Mouse (Mus musculus) heart, postnatal 0 days (tissue): ENCODE data around the gene Cnih3. TPM values are rescaled to one million over a fixed set of nuclear protein-coding genes. Genes with fewer than 3 reads are reported as not detected.

Source experiments
- ATAC-seq: fragments of 200-750 bp; cut with Nextera tagmentation; 2 replicates; pipeline ENCODE4 v1.8.0; 2017; ENCODE audit warnings: low read depth, moderate number of reproducible peaks, moderate library complexity; ENCODE audit not compliant: insufficient read depth
- DNase-seq: peaks from one replicate; pipeline ENCODE4 v3.0.0-alpha.2; 2016; ENCODE audit warnings: low spot score
- H3K27ac ChIP-seq: fragments of 300-500 bp; sonication (generic); 2 replicates; pipeline ENCODE4 v1.5.1; 2014; ENCODE audit warnings: low read depth, mild to moderate bottlenecking
- H3K27me3 ChIP-seq: fragments of 300-500 bp; sonication (generic); 2 replicates; pipeline ENCODE4 v1.6.1; 2014; ENCODE audit warnings: low read length, mixed read lengths; ENCODE audit not compliant: control insufficient read depth, insufficient read depth
- H3K36me3 ChIP-seq: fragments of 300-500 bp; sonication (generic); replicated peaks from 2 replicates; pipeline ENCODE4 v1.6.1; 2014; ENCODE audit warnings: low read length, mixed read lengths; ENCODE audit not compliant: control insufficient read depth, insufficient read depth
- H3K4me1 ChIP-seq: fragments of 300-500 bp; sonication (generic); 2 replicates; pipeline ENCODE4 v1.6.1; 2014; ENCODE audit warnings: antibody characterized with exemption; ENCODE audit not compliant: control insufficient read depth, insufficient read depth
- H3K4me2 ChIP-seq: fragments of 300-500 bp; sonication (generic); 2 replicates; pipeline ENCODE4 v1.6.1; 2014; ENCODE audit warnings: low read depth, mild to moderate bottlenecking, low read length, moderate library complexity
- H3K4me3 ChIP-seq: fragments of 300-500 bp; sonication (generic); 2 replicates; pipeline ENCODE4 v1.5.1; 2014; ENCODE audit warnings: low read depth, low read length
- H3K9ac ChIP-seq: fragments of 300-500 bp; sonication (generic); replicated peaks from 2 replicates; pipeline ENCODE4 v1.6.1; 2014; ENCODE audit warnings: low read depth, low read length, mixed read lengths
- H3K9me3 ChIP-seq: fragments of 300-500 bp; sonication (generic); replicated peaks from 2 replicates; pipeline ENCODE4 v1.6.1; 2016; ENCODE audit warnings: low read length; ENCODE audit not compliant: control insufficient read depth
- CTCF ChIP-seq: IDR thresholded peaks from 2 replicates; pipeline ENCODE4 v1.5.1; 2016; ENCODE audit warnings: antibody characterized with exemption, control low read depth, low read depth
- EP300 ChIP-seq: IDR thresholded peaks from 2 replicates; pipeline ENCODE4 v1.6.1; 2016; ENCODE audit warnings: antibody characterized with exemption, low read depth
- WGBS: fragments of 180-500 bp; shearing (Covaris S2); extraction: QIAGEN DNeasy Blood & Tissue Kit; methylation state at CpG from one replicate; pipeline ENCODE4 v1.1.7; 2014; 5-methylcytosine and 5-hydroxymethylcytosine counted together
- polyA plus RNA-seq: library from polyadenylated mRNA; unstranded; fragments of >200 nt; fragmentation: Nextera tagmentation; extraction: Ambion mirVana; gene quantifications from 2 replicates; pipeline ENCODE4 v1.2.1, GENCODE M21; 2015
- total RNA-seq: library from RNA; depleted of rRNA; stranded (reverse); fragments of >200 nt; gene quantifications from 2 replicates; pipeline ENCODE4 v1.2.3, GENCODE M21; 2014; ENCODE audit warnings: low replicate concordance; rRNA removed

Cnih3 gene
- total RNA-seq (not detected in 2 replicates), polyA plus RNA-seq (0.07 TPM in 1 of 2 replicates, not detected in the other)

GRCm38 (mm10) chr1:181352367-181353199, at the start of gene Cnih3:
Cnih3 (plus strand) TSS chr1:181352628.
- Histone ChIP-seq H3K27me3 (peaks cover 51% of the 10 kb centered on the region), H3K9me3 (no peaks in the 10 kb centered on the region), H3K4me3 (peak within 1 kb of the TSS; percentile 55), H3K4me2 (peak within 1 kb of the TSS; percentile 92), H3K9ac (peak within 1 kb of the TSS; percentile 29), H3K4me1 (peaks cover 10% of the 10 kb centered on the region), H3K27ac (no peak within 1 kb of the TSS), H3K36me3 (no peaks in the 10 kb centered on the region)
- peak; percentile 69 for ATAC-seq
- peak; percentile 47 for DNase-seq
- WGBS = 2% methylated on average over 72 of the region's 78 CpGs
- TF ChIP-seq EP300 = no peak
- no peak for TF ChIP-seq CTCF

GRCm38 (mm10) chr1:181307981-181308380, 44.4 kb upstream of the Cnih3 start:
- no peak overlapping the region for H3K4me2 ChIP-seq
- no peaks in the 10 kb centered on the region for H3K27me3 ChIP-seq
- no peak overlapping the region for H3K27ac ChIP-seq
- DNase-seq = no peak
- 66% methylated on average over 3 of the region's 3 CpGs for WGBS
- no peak overlapping the region for H3K4me3 ChIP-seq
- TF ChIP-seq CTCF = no peak
- TF ChIP-seq EP300 = no peak
- H3K9ac ChIP-seq = no peak overlapping the region
- H3K36me3 ChIP-seq = no peaks in the 10 kb centered on the region
- no peaks in the 10 kb centered on the region for H3K4me1 ChIP-seq
- ATAC-seq = no peak
- H3K9me3 ChIP-seq = 0 out of 2 replicates have a peak, but pooled peaks cover 3% of the 10 kb centered on the region

- 0 out of 2 replicates have a peak, but pooled peaks cover 3% of the 10 kb centered on the region for H3K9me3 ChIP-seq
- H3K9ac ChIP-seq = no peak overlapping the region
- H3K36me3 ChIP-seq = no peaks in the 10 kb centered on the region
- no peak overlapping the region for H3K4me2 ChIP-seq
- H3K27ac ChIP-seq = no peak overlapping the region
- TF ChIP-seq EP300 (no peak), CTCF (no peak)
- 86% methylated on average over 5 of the region's 5 CpGs for WGBS
- no peak overlapping the region for H3K4me3 ChIP-seq
- no peaks in the 10 kb centered on the region for H3K27me3 ChIP-seq
- no peak for DNase-seq
- ATAC-seq = no peak
- no peaks in the 10 kb centered on the region for H3K4me1 ChIP-seq
Observed at GRCm38 (mm10) chr1:181310712-181311111, 41.7 kb upstream of the Cnih3 start.

GRCm38 (mm10) chr1:181312115-181313045, 40.0 kb upstream of the Cnih3 start:
- WGBS = 81% methylated on average over 15 of the region's 15 CpGs
- no peak overlapping the region for H3K9ac ChIP-seq
- no peak overlapping the region for H3K27ac ChIP-seq
- TF ChIP-seq CTCF (no peak), EP300 (no peak)
- H3K9me3 ChIP-seq = 0 out of 2 replicates have a peak, but pooled peaks cover 3% of the 10 kb centered on the region
- H3K27me3 ChIP-seq = no peaks in the 10 kb centered on the region
- no peaks in the 10 kb centered on the region for H3K4me1 ChIP-seq
- ATAC-seq (no peak), DNase-seq (no peak)
- no peak overlapping the region for H3K4me3 ChIP-seq
- H3K36me3 ChIP-seq = no peaks in the 10 kb centered on the region
- no peak overlapping the region for H3K4me2 ChIP-seq

GRCm38 (mm10) chr1:181313046-181313415, 39.4 kb upstream of the Cnih3 start:
- H3K27ac ChIP-seq = no peak overlapping the region
- no peak overlapping the region for H3K9ac ChIP-seq
- H3K4me3 ChIP-seq = no peak overlapping the region
- no peak for ATAC-seq
- no peak overlapping the region for H3K4me2 ChIP-seq
- no peak for TF ChIP-seq EP300
- TF ChIP-seq CTCF = no peak
- H3K27me3 ChIP-seq = no peaks in the 10 kb centered on the region
- H3K4me1 ChIP-seq = no peaks in the 10 kb centered on the region
- 0 out of 2 replicates have a peak, but pooled peaks cover 3% of the 10 kb centered on the region for H3K9me3 ChIP-seq
- no peaks in the 10 kb centered on the region for H3K36me3 ChIP-seq
- no peak for DNase-seq
- 77% methylated on average over 8 of the region's 8 CpGs for WGBS
